Mouse (Mus musculus) A20 (cell line): Measurements from ENCODE around the gene Dctn3.
"Not testable (repeated sequence)": the region's sequence is repeated elsewhere in the genome, so short reads cannot be mapped to it uniquely, and the experiment has no call there.

Experiments
- DNase-seq: peaks from one replicate; pipeline ENCODE4 v3.0.0-alpha.2; 2011; ENCODE audit warnings: low read depth, low spot score

Gene Dctn3

DNA sequence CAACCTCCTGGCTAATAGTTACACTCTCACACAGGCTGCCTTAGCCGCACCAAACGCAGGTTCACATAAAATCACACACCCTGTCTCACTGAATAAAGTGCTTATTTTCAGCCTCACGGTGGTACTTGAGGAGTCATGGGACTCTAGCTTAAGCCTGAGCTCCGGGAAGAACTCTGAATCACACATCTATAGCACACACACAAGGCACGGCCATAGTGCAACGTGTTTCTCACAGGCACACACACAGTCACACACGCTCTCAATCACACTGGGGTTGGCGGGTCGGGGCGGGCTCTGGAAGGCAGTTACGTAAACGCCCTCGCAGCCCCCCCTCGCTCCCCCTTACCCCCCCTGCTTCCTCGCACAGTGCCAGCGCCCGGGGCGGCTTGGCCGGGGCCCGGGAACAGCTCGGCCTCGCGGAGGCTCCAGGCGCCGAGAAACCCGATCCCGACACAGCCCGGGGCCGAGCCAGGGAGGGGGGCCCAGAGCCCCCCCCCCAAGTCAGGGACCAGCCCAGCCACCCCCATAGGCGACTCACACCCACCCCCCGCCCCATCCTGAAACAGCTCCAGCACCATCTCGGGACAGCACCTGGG is 24.5 kb downstream of the Dctn3 start:
- DNase-seq: not testable (repeated sequence)

DNA sequence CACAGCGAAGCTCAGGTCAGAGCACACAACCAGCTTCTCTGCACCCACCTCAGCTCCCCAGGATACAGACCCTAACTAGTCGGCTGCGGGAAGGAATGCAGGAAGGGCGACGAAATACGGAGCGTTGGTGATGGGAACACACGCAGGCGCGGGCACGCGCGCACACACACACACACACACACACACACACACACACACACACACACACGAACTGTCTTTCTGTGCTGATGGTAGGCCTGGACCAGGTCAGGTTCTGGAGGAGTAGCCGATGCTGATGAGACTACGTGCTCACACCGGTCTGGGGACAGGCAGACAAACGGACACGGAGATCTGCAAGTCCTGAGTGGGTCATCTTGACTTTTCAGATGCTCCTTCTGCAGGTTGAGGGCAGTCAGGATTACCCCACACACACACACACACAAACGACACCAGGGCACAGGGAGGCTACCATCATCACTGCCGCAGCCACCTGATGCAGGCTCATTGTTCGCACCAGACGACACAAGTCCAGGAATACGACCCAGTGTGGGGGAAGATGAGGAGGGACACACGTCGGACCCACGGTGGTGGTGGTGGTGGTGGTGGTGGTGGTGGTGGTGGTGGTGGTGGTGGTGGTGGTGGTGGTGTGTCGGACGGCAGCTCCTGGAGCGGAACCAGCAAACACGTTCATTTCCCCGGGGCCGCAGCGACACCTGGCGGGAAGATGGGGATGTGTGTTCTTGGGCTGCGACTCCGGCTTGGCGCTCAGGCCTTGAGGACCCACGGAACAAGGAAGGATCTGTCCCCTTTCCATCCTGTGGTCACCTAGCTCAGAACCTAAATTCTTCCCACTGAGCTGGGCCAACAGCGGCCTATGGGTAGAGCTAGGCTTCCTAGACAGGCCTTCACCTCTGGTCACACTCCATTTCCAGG is 25.8 kb downstream of the Dctn3 start, which contains the start of gene Cntfr:
TSS of gene Cntfr (minus strand) at position 160 of the 912 bp plus-strand sequence.
- DNase-seq: peak; percentile 48

DNA sequence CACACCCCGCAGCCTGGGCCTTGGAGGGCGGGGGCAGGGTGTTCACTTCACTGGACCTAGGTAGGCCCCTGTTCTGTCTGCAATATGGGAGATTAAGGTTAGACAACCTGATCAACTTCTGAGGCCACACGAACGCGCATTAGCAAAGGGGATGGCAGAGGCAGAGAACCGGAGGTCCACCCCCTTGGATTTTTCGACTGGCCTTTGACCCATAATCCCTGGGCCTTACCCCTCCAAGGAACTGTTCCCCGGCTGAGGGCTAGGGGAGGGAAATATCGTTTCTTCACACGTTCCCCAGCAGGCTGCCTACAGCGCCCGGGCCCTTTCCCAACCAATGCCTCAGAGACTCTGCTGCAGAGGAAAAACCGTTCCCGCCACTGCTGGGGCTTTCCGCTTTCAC is 26.5 kb downstream of the Dctn3 start:
- not testable (repeated sequence) for DNase-seq

DNA sequence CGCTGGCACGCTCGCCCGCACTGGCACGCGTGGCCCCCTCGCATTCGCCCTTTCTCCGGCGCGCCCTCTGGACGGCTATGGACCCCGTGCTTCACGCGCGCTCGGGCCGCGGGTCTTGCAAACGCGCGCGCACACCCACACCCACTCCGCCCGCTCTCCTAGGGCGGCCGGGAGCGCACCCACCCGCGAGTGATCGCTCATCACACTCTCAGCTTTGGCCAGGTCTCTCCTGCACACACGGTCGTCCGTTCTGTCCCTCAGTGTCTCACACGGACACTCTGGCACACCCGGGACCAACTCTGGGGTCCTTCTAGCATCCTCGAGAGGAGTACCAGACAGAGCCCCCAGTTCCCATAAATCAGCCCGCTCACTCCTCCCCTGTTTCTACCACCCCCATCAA is 27.2 kb downstream of the Dctn3 start:
- not testable (repeated sequence) for DNase-seq

- not testable (repeated sequence) for DNase-seq
These were observed 29.5 kb downstream of the Dctn3 start for GRCm38 (mm10) chr4:41693511-41693910.

DNA sequence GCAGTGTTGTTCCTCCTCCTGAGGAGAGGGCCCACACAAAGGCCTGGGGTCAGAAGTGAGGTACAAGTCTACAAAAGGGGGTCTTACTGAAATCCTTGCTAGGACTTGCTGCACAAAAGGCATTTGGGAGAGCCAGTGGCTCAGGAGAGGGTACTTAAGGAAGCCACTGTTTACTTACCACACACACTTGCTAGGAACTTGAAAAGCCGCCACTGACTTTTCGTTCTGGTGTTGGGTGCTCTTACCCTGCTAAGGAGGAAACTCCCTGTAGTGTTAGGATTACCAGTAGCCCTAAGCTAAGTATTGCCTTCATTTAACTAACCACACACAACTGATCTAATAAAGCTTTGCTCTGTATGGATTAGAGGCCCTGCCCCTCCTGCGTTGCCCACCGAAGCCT is 33.0 kb downstream of the Dctn3 start:
- DNase-seq: not testable (repeated sequence)

DNA sequence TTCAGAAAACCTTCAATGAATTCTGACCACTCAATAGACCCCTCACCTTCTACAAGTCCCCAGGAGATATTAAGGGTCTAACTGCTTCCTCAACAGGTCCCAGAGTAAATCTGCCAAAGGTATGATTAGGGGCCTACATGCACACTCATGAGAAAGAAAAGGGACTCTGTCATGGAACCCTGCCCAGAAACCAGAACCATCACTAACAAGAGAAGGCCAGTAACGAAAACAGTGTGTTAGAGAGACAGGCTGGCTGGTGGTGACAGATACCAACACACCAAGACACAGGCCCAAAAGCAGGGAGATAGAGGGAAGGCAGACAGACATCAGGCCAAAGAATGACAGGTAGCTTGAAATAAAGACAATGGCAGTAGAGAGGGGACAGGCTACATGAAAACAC is 34.4 kb downstream of the Dctn3 start:
- not testable (repeated sequence) for DNase-seq

DNA sequence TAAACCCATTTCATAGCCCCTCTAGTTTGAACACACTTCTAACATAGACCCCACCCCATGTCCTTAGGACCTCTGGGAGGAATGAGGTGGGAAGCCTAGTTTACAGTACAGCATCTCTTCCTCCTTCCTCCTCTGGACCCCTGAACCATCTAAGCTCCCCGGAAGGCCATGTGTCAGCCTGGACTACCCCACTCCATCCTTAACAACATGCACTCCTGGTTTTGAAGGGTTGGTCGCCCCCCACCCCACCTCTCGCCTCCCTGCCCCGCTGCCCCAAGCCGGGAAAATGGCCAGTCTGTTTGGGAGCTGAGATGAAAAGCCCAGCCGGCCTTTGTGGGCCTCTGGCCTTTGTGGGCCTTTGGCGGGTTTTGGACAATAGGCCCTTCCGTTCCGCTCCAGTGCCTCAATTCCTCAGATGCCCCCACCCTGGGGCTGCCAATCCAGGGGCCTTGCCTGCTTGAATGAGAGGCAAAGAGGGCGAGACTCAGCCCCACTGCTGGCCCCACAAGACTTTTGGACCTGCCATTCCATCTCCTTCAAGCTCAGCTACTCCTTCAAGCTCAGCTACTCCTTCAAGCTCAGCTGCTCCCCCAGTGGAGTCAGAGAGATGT is 37.0 kb downstream of the Dctn3 start:
- not testable (repeated sequence) for DNase-seq

DNA sequence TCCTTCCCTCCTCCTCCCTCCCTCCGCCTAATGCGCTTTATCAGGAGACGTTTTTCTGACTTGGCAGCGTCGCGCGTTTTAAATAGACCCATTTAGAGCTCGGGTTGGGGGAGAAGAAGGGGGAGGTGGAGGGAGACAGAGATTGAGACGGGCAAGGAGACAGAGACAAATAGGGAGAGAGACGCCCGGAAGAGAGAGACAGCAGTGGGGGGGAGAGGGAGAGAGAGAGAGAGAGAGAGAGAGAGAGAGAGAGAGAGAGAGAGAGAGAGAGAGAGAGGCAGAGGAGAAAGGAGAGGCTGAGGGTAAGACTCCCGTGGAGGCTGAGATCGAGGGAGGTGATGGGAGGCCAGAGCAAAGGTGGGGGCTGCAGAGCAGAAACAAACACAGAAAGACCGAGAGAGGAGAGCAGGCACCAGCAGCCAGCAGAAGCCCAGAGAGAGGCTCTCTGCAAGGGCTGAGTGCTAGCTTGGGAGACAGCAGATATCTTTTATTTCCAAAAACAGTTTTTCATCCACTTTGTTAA is 38.0 kb downstream of the Dctn3 start:
- not testable (repeated sequence) for DNase-seq

- DNase-seq: not testable (repeated sequence)
These were observed 38.6 kb downstream of the Dctn3 start for GRCm38 (mm10) chr4:41684131-41684930.

DNA sequence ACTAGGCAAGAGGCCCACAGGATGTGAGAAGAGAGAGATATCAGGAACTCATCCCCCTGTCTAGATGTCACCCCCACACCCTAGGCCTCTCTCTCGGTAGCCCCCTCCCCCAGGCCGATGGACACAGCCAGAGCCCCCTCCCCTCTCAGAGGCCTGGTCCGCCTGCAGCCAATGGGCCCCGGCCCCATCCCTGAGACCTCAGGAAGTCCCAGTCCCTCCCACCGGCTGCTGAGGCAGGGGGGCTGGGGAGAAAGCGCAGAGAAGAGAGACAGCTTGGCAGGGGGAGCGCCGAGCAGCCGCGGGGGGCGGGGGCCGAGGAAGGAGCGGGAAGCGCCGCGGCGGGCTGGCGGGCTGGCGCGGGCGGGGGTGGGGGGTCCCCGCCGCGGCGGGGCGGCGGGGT is 39.7 kb downstream of the Dctn3 start:
- DNase-seq: not testable (repeated sequence)

- no peak for DNase-seq
These were observed 40.2 kb downstream of the Dctn3 start for GRCm38 (mm10) chr4:41682789-41683188.

GRCm38 (mm10) chr4:41681947-41682346 is 41.0 kb downstream of the Dctn3 start:
- no peak for DNase-seq

DNA sequence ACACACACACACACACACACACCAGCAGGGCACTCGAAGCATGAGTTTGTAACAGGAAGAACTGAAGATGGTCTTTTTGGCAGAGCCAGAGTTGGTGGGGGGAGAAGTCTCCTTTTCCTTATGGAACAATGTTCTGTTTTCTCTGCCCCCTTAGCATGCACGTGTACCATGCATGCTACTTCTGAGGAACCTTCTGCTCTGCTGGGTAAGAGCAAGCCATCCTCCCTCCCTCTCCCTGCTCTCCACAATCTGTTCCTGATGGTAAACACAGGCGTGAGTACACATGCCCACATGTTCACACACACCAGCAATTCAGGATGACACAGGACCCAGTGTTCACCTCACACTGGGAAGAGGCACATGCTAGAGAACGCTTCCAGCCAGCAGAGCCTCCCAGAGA is 41.8 kb downstream of the Dctn3 start:
- DNase-seq: no peak

- DNase-seq: no peak
These were observed 43.7 kb downstream of the Dctn3 start for GRCm38 (mm10) chr4:41679291-41679690.

DNA sequence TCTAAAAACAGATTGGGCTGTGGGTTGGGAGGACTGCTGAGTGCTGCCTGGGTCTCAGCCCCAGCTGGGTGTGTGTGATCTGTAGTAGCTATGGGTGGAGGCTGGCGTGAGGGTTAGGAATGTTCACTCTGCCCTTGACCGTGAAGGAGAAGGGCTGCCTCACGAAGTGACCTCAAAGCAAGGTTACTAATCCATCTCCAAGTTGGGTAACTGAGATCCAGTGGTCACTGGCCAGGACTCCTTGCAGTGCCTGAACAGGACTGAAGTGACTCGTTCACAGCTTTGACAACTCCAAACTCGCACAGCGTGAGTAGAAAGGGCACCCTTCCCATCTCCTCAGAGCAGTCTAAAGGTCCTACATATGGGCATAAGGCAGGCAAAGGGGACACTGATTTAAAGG is 44.1 kb downstream of the Dctn3 start:
- no peak for DNase-seq

GRCm38 (mm10) chr4:41677006-41677629 is 45.9 kb downstream of the Dctn3 start:
- no peak for DNase-seq

DNA sequence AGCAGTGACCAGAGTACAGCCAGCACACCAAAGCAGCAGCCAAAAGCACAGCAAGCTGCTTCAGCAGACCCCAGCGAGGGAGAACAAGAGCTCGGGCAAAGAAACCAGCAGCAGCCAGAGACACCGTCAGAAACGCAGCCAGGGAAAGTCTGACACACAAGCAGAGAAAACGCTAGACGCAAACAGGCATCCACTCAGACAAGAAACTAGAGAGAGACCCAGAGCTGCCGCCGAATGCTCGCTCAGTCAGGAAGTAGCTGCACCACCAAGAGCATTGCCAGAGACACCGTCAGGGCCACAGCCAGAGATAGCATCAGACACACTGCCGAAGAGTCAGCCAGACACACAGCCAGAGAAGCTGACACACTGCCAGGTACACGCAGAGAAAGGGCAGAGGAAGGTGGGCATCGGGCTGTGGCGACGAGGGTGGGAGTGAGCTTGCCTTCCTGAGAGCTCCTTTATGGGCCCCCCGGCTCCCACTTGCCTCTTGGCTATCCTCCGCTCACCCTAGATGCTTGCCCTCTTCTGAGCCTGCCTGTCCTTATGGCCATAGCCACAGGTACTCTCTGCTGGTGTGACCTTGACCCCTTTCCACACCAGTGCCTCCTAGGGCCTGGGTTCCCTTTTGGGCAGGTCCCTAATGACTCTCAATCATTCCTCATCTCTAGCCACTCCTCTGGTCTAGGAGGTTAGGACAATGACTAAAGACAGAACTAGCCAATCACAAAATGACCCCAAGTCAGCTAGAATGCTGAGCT is 46.5 kb downstream of the Dctn3 start:
- no peak for DNase-seq

DNA sequence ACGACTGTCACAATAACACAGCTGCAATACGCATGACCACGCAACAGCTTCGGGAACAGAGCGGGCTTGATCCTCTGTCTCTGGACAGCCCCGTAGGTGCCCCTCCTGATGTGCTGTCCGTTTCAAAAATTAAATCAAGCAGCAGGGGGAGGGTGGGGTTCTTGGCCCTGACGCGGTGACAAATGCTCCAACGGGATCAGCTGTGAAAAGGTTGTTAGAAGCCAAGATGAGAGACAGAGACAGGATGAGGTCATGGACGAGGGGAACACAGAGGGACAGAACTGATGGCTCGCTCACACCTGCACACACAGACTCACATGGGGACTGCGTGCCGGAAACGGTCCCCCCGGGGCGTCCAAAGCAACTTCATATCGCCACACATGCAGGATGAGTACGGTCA is 49.8 kb downstream of the Dctn3 start:
- DNase-seq: no peak

DNA sequence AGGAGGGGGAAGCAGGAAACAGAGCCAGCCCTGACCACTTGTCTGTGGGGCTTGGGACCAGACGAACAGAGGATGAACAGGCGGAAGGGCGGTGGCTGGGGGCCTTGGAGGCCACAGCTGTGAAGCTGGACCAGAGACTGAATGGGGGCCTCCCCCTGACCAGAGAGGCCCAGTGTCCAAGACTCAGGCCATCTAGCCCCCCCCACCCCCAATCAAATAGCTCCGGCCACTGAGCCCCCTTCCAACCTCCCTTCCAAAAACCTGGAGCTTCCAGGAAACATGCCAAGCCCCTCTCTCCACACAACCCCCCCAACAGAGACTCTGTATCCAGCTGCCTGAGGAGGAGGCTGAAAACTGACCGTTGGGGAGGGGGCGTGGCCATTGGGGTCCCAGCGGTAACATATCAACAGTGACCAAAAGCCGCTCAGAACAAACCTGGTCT is 50.4 kb downstream of the Dctn3 start:
- DNase-seq: no peak
